Mouse (Mus musculus): Measurements from ENCODE around the gene Tjp1.

- TF ChIP-seq CTCF (IDR thresholded peaks at IDR 0.05; ENCODE audit: extremely low read depth, insufficient read depth, low read length) (no peak), POLR2A (IDR thresholded peaks at IDR 0.05; ENCODE audit: extremely low read depth, insufficient read depth, low read length) (no peak)
Observed at GRCm38 (mm10) chr7:65418366-65418911, 109.1 kb downstream of the Tjp1 start.
